Mouse (Mus musculus) brain, embryonic 14.5 days (tissue): ENCODE measurements at regions not wholly inside any gene's neighbourhood (a gene's known extent, or its start where the extent isn't known, plus 50 kb on each side); places are given as distances from the start of the nearest gene placed in this dataset.

Source experiments
- CTCF ChIP-seq: fragments of 200-500 bp; IDR thresholded peaks from 2 replicates; pipeline ENCODE4 v1.5.1; 2012; ENCODE audit warnings: inconsistent platforms, mild to moderate bottlenecking, moderate library complexity, borderline replicate concordance; ENCODE audit not compliant: insufficient read depth, insufficient read length; ENCODE audit errors: extremely low read depth
- POLR2A ChIP-seq: fragments of 200-500 bp; IDR thresholded peaks from 2 replicates; pipeline ENCODE4 v1.6.1; 2012; ENCODE audit warnings: mild to moderate bottlenecking, inconsistent platforms, borderline replicate concordance; ENCODE audit not compliant: poor library complexity, insufficient read depth, insufficient read length, severe bottlenecking; ENCODE audit errors: extremely low read depth

DNA sequence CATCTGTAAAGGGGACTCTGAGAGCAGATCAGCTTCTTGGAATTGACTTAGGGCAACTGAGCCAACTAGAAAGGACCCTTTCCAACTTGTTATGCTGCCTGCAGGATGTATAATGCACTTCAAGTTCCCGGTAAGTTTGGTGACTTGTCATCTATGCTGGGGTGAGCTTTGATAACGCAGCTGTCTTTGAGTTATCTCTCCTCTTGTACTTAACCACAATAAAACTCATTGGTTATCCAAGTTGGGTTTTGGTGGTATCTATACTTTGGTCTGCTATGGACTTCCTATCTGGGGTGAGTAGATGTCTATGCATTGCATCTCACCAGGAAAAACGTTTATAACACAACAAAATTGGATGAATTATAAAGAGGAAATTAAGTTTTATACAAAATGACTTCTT is 4792.9 kb downstream of the 9330182O14Rik start:
- TF ChIP-seq CTCF = no peak
- no peak for TF ChIP-seq POLR2A
